Mouse (Mus musculus): Measurements from ENCODE around the gene Acbd6. TPM values are rescaled to one million over a fixed set of nuclear protein-coding genes. Genes with fewer than 3 reads are reported as not detected.

The Acbd6 gene
- total RNA-seq, 1 experiment from 2014 or later, result 36.8 TPM

DNA sequence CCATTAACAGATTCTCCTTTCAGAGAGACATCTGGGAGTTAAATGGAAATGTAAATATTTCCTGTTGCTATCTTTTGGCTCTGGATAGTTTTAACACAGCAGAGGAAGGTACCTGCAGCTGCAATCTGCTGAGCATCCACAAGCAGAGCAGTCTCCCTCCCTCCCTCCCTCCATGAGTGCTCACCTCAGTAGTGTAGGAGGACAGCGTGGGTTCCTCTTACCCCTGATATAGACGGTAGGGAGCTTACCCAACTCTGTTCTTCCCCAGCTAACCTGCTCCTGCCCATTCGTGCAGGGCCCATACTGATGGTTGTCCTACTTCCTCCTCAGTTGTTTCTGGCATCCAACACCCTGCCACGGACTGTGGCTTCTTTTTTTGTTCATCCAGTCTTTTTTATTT lies 50.6 kb downstream of the Acbd6 start:
- ATAC-seq (replicated peaks in 1 of 2; ENCODE audit: insufficient read depth in 1 of 2, low FRiP score in 2 of 2, low TSS enrichment in 1 of 2, low read depth in 1 of 2, poor library complexity in 2 of 2, severe bottlenecking in 2 of 2), result no peak

DNA sequence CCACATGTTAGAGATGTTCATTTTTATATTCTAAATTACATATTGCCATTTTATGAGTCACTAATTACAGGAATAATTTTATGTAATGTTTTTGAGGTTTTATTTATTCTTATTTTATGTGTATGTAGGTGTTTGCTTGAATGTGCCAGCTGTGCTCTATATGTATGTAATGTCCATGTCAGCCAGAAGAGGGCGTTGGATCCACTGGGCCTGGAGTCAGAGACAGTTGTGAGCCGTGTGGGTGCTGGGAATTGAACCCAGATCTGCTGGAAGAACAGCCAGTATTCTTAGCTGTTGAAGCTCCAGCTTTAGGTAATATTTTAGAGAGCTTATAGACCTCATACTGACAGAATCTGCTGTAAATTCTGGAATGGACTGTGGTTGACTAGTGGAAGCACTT lies 56.5 kb downstream of the Acbd6 start:
- no peak for ATAC-seq (replicated peaks in 1 of 2; ENCODE audit: insufficient read depth in 1 of 2, low FRiP score in 2 of 2, low TSS enrichment in 1 of 2, low read depth in 1 of 2, poor library complexity in 2 of 2, severe bottlenecking in 2 of 2)

DNA sequence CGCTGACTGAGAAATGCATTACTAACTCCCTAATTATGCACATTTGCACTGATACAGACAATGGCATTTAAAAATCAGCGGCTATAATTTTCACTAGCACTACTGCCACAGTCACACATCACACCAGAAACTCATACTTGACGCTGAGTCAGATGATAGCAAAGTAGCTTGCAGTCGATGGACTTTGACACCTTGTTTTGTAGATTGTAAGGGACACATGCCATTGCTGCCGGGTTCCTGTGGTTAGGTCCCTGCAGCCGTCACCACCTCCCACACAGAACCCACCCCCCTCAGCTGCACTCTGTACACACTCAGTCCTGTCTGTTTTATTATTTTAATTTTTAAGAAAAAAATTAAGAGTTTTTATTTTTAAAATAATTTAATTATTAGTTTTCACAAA lies 63.2 kb downstream of the Acbd6 start:
- no peak for ATAC-seq (replicated peaks in 1 of 2; ENCODE audit: insufficient read depth in 1 of 2, low FRiP score in 2 of 2, low TSS enrichment in 1 of 2, low read depth in 1 of 2, poor library complexity in 2 of 2, severe bottlenecking in 2 of 2)

DNA sequence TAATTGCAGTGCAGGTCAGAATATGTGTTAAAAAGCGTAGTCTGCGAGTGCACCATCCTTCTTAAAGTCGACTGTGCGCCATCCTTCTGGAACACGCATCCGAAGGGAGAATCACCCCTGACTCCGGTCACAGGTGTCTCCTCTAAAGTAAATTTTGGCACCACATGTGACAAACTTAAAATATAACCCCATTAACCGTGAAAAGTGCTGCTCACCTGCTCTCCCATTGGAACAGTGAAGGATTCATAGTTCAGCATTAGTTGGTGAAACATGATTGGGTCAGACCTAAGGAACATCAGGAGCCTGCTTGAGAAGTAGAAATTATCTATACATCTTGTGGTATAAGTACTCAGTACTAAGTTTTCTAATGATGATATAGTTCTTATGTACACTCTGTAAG lies 65.3 kb downstream of the Acbd6 start:
- ATAC-seq (replicated peaks in 1 of 2; ENCODE audit: insufficient read depth in 1 of 2, low FRiP score in 2 of 2, low TSS enrichment in 1 of 2, low read depth in 1 of 2, poor library complexity in 2 of 2, severe bottlenecking in 2 of 2), result no peak

DNA sequence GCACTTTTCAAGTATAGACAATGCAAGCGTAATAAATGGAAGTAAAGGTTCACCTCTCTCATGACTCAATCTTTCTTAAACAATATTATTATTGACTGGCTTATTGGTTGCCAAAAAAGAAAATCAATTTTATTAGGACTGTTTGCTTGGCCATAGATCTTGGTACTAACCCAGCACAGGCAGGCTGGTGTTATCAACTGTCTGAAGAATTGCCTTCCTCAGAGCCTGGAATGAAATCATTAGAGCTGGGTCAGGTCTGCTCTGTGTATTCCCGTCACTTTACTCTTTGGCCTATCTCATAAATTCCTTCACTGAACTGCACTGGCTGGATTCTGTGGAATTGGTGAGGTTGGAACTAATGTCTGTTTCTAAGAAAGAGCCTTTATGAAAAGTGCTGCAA lies 69.8 kb downstream of the Acbd6 start:
- no peak for ATAC-seq (replicated peaks in 1 of 2; ENCODE audit: insufficient read depth in 1 of 2, low FRiP score in 2 of 2, low TSS enrichment in 1 of 2, low read depth in 1 of 2, poor library complexity in 2 of 2, severe bottlenecking in 2 of 2)

DNA sequence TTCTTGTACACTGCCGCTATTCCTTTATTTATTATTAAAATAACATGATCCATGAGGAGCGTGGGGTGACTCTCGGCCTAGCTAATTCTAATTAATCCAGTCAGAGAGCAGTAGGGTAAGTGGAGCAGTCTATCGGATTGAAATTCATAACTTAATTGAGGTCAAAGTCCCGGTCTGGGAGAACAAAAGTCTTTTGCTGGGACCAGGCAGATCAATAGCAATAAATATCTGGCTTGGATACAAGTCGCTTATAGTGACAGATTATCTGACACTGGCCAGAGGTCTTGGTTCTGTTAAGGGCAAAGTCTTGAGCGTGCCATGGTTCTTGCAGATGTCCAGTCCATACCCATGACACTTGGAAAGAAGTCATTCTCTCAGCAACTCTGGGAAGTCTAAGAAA lies 78.7 kb downstream of the Acbd6 start:
- ATAC-seq (replicated peaks in 1 of 2; ENCODE audit: insufficient read depth in 1 of 2, low FRiP score in 2 of 2, low TSS enrichment in 1 of 2, low read depth in 1 of 2, poor library complexity in 2 of 2, severe bottlenecking in 2 of 2), result no peak

DNA sequence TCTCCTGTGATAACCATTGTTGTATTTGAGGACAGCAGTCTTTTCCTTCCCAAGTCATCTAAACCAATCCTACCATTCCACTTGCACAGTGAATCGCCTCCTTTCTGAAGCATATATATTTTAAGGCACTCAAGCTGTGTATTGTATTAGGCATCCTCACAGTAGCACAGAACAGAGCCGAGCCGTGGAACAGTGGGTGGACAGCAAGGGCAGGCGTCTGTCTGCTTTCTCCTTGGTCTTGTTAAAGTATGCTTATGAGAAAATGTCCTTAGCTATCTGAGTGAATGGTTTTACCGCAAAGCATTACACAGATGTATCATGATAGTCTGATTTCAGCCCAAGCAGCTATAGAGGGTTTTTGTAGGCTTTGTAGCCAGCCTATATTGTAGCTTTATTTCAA lies 87.9 kb downstream of the Acbd6 start:
- ATAC-seq (replicated peaks in 1 of 2; ENCODE audit: insufficient read depth in 1 of 2, low FRiP score in 2 of 2, low TSS enrichment in 1 of 2, low read depth in 1 of 2, poor library complexity in 2 of 2, severe bottlenecking in 2 of 2), result no peak

DNA sequence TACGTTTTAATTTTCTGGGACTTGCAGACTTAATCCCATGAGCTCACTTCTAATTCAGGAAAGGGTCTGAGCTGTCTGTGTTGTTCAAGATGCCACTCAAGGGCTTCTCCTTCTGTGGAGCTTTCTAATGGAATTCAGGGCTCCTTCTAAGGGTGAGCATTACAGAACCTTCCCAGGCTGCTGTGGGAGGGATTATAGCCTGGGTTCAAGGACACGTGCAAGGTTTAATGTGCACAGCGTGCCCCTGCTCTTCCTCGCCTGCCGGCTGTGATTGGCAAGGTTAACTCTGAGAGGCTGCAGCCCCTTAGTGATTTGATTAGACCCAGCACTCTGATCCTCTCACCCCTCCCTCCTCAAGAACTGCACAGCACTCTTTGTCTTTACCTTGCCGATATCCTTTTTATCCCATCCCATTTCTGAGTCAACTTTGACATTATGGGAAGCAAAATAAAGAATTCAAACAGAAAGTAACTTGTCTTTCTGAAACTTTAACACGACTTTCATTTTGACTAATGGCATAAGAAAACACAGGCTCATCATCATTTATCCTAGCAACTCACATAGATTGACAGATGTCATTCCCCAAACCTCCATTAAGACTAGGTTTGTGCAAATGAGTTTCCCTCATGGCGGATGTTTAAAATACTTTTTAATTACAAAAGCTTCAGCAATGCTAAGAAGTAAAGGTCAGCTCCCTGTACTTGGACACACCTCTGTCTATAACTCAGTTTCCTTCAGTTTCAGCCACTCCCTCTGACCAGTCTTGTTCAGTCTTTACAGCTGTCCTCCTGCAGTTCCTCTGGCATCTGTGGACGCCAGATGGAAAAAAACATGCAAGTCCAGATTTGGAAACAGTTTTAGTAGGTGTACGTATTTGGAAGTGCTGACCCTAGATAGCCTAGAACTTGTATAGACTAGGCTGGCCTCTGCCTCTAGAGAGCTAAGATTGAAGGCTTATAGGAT lies 88.7 kb downstream of the Acbd6 start:
- ATAC-seq (replicated peaks in 1 of 2; ENCODE audit: insufficient read depth in 1 of 2, low FRiP score in 2 of 2, low TSS enrichment in 1 of 2, low read depth in 1 of 2, poor library complexity in 2 of 2, severe bottlenecking in 2 of 2), result no peak

DNA sequence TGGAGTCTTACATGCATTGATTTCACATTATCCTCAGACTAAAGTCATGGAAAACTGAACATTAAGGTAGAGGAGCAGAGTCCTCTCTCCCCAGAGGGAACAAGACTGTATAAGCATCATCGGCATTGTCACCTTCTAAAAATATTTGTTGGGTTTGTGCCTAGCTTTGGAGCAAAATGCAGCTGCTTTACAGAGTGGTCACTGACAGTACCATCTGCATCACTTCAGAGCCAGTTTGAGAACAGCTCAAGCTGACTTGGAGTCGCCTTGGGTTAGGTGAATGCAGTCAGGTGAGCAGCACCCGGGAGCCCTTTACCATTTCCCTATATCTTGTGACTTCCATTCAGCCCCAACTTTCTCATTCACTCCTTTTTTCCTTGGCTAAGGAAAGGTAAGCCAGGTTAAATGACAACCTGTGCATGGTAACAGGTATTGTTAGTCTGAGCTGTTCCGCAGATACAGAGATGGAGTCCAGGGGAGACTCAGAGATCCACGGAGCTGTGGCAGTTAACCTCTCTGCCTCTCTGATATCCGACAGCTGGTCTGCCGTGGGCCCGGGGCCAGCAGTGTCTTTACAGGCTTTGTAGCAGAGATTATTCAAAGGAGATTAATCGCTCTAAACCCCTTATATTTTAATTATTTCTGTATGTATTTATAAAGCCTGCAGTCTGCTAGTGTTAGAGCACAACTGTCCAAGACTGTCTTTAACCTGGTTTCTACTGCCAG lies 92.4 kb downstream of the Acbd6 start:
- ATAC-seq (replicated peaks in 1 of 2; ENCODE audit: insufficient read depth in 1 of 2, low FRiP score in 2 of 2, low TSS enrichment in 1 of 2, low read depth in 1 of 2, poor library complexity in 2 of 2, severe bottlenecking in 2 of 2), result no peak

DNA sequence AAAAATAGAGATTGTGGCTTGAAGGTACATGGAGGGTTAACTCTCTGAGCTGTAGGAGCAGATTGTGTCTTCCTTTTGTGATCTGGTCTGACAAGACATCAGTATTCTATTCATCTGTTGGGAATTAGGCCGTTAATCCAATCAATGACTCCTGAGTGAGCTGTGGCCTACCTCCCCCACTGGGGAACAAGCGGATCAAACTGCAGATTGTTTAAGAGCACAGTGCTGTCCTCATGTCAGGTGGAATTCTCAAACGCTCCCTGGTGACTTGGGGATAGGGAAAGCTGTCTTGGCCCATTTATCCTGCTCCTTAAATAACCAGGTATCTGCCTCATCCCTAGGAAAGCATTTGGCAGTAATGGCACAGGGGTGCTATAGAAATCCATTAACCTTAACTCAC lies 97.0 kb downstream of the Acbd6 start:
- ATAC-seq (replicated peaks in 1 of 2; ENCODE audit: insufficient read depth in 1 of 2, low FRiP score in 2 of 2, low TSS enrichment in 1 of 2, low read depth in 1 of 2, poor library complexity in 2 of 2, severe bottlenecking in 2 of 2), result no peak

DNA sequence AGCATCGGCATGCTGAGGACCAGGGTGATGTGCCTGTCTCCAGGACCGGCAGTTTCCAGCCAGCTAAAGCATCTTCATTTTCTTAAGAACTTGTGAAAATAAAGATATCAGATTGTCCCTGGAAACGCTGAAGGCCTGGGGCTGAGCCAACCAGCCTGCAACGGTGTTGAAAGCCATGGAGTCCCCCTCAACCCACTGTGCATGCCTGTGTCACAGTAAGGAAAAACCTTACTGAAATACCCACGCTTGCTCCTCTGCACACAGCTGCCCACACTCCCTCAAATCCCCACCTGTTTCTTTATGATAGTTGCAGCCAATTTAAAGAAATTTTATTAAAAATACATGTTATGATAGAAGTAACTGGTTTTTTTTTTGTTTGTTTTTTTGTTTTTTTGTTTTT lies 98.4 kb downstream of the Acbd6 start:
- no peak for ATAC-seq (replicated peaks in 1 of 2; ENCODE audit: insufficient read depth in 1 of 2, low FRiP score in 2 of 2, low TSS enrichment in 1 of 2, low read depth in 1 of 2, poor library complexity in 2 of 2, severe bottlenecking in 2 of 2)

DNA sequence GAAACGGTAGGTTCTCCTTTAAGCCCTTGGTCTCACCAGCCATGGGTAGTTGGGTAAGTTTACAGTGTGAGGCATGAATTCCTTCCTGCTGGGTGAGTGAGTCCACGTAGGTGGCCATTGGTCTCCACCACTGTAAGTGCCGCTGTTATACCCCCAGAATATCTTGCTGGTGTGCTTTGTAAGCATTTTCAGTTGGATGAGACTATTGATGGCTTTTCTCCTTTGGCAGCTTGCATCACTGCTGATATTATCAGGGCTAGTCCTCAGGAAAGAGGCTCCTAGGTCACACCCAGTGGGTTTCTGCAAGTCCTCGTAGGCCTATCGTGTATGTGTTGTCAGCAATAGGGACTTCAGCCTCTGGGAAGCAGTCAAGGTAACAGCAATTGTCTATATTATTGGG lies 106.1 kb downstream of the Acbd6 start:
- ATAC-seq (replicated peaks in 1 of 2; ENCODE audit: insufficient read depth in 1 of 2, low FRiP score in 2 of 2, low TSS enrichment in 1 of 2, low read depth in 1 of 2, poor library complexity in 2 of 2, severe bottlenecking in 2 of 2), result no peak

DNA sequence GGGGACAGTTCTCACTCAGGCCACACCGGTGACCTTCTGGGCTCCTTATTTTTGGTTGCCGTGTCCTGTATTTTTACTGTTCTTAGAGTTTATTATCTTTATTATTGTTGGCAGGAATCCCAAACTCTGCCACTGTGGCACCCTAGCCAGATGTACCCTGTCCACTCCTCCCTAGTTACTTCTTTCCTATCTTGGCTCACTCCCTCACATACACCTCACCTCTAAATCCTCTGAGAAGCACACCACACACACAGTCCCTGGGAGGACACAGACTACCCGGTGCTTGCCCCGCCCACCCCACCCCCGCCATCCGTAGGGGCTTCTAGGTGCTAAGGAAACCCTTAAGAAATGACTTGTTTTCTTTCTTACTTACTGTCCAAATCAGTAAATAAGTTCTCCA lies 117.7 kb downstream of the Acbd6 start:
- no peak for ATAC-seq (replicated peaks in 1 of 2; ENCODE audit: insufficient read depth in 1 of 2, low FRiP score in 2 of 2, low TSS enrichment in 1 of 2, low read depth in 1 of 2, poor library complexity in 2 of 2, severe bottlenecking in 2 of 2)

DNA sequence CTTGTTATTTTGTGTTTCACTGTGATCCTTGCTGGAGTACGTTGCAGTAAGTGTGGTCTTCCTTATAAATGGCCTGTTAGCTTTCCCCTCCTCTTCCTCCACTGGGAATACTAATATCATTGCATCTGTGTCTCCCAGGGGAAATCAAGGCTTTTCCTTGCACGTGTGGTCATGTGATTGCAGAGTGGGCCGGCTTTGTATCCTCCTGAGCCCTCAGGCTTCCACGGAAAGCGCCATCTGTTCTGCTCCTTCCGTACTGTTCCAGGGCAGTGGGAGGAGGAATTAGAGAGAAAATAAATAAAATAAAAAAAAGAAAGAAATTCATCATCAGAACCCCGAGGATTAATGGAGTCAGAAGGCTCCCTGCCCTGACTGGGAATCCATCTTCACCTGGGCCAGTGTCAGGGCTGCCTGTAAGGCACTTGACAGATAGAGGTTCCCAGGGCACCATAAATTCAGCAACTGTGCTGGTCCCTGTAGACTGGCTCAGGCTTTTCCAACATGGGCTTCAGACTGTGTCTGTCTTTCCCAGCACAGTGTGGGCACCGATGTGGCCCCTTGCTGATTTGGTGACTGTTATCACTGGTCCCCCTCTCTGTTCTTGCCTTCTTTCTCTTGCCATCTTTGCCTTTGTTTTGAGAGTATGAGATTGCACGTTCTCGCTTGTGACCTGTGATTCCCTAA lies 123.3 kb downstream of the Acbd6 start:
- no peak for ATAC-seq (replicated peaks in 1 of 2; ENCODE audit: insufficient read depth in 1 of 2, low FRiP score in 2 of 2, low TSS enrichment in 1 of 2, low read depth in 1 of 2, poor library complexity in 2 of 2, severe bottlenecking in 2 of 2)

DNA sequence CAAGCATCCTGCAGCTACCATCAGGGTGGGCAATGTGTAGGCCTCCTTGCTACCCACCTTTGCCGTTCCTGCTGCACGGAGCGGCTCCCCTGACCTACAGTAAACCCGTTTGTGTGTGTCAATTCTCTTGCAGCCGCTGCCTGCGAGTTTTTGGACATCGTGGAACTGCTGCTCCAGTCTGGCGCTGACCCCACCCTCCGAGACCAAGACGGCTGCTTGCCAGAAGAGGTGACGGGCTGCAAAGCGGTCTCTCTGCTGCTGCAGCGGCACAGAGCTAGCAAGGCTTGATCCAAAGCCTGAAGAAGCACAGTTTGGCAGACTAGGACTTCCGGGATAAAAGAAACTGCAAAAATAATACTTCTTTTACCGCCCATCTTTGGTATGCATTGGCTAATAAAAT lies 128.9 kb downstream of the Acbd6 start:
- ATAC-seq (replicated peaks in 1 of 2; ENCODE audit: insufficient read depth in 1 of 2, low FRiP score in 2 of 2, low TSS enrichment in 1 of 2, low read depth in 1 of 2, poor library complexity in 2 of 2, severe bottlenecking in 2 of 2), result no peak

DNA sequence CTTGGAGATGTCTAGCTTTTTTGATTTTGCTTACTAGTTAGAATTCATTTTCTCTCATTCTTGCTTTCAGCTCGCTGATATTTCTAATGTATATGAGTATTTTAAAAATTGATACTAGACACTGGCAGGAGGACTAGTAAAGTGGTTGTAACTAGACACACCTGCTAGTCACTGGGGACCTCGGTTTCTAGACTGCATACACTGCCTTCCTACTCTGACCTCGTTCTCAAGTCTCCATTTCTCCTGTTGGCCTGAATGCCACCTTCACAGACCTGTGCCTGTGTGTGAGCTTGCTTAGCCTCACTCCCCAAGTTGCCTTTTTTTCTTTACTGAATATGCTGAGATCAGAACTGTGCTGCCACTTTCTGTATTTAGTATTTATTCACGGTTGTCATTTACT lies 131.2 kb downstream of the Acbd6 start:
- no peak for ATAC-seq (replicated peaks in 1 of 2; ENCODE audit: insufficient read depth in 1 of 2, low FRiP score in 2 of 2, low TSS enrichment in 1 of 2, low read depth in 1 of 2, poor library complexity in 2 of 2, severe bottlenecking in 2 of 2)

DNA sequence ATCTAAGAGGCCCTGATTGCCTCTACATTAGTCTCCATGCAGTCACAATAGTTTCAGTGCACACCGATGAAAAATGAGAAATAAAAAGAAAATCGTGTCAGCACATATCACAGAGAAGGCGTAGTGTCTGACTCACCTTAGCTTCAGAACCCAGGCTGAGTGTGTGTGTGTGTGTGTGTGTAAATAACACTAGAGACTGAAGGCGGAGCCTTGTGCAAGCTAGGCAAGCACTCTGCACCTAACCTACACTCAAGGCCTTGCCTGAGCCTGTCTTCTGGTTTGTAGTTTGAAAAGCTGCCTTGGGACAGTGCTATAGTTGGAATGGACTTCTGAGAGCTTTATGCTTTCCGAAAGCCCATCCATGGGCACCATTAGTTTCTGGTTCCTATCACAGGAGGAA lies 131.6 kb downstream of the Acbd6 start:
- ATAC-seq (replicated peaks in 1 of 2; ENCODE audit: insufficient read depth in 1 of 2, low FRiP score in 2 of 2, low TSS enrichment in 1 of 2, low read depth in 1 of 2, poor library complexity in 2 of 2, severe bottlenecking in 2 of 2), result no peak

DNA sequence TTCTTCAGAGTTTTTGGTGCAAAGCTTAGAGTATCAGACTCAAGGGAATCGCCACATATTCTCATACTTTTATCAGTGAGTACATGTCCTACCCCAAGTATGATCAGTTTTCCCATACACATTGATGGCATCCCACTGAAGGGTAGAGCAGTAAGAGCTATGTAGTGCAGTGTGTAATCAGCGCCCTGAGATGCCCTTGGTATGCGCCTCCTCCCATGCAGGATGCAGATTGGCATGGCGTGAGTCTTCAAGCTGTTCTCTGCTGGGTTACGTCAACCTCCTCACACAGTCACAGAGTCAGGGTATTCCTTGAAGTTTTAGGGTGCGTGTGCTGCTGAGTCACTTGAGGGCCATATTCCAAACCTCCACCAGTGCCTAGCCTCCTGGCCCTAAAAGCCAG lies 134.3 kb downstream of the Acbd6 start:
- no peak for ATAC-seq (replicated peaks in 1 of 2; ENCODE audit: insufficient read depth in 1 of 2, low FRiP score in 2 of 2, low TSS enrichment in 1 of 2, low read depth in 1 of 2, poor library complexity in 2 of 2, severe bottlenecking in 2 of 2)
